Comparison of ENCODE assay signal across 9 mouse cellular contexts in genomic region chr19:59208475-59208874, GRCm38 (mm10). TPM values are rescaled to one million over a fixed set of nuclear protein-coding genes. Genes with fewer than 3 reads are reported as not detected.
DNase-seq lines count a peak whose midpoint lies in the region; ATAC-seq and TF ChIP-seq lines count a peak whose summit lies in the region.
"Had no signal": no experiment of that assay in that cellular context is flagged by ENCODE, and none has a peak within 500 bp of the region (broad histone marks: within the 10 kb centered on the region; RNA-seq: fewer than 3 reads in every experiment).

No protein-coding gene starts in this region.

- no peaks in the 10 kb centered on the region for H3K9me3 ChIP-seq in ES-E14 (ENCODE audit: control insufficient read depth, insufficient read depth, low read depth, low read length)
- no peaks in the 10 kb centered on the region for H3K9me3 ChIP-seq in forebrain, embryonic 15.5 days
- H3K9me3 ChIP-seq in limb, embryonic 14.5 days (ENCODE audit: control insufficient read depth, low read length) = no peaks in the 10 kb centered on the region

- in situ Hi-C loops in ES-E14 (cut with MboI; ENCODE audit: low sequenced_read_pairs in 2 of 2, unreplicated experiment in 2 of 2) = loop anchor here (10.0 to 25.0 kb wide), 2 partner anchors 294 to 296 kb away; no protein-coding TSS in a partner anchor

- no peaks in the 10 kb centered on the region for H3K36me3 ChIP-seq in ES-E14 (ENCODE audit: control insufficient read depth, insufficient read depth, low read length, poor library complexity, severe bottlenecking)
- no peaks in the 10 kb centered on the region for H3K36me3 ChIP-seq in forebrain, embryonic 15.5 days
- no peaks in the 10 kb centered on the region for H3K36me3 ChIP-seq in limb, embryonic 14.5 days (ENCODE audit: control insufficient read depth, insufficient read depth, low read length)

- DNase-seq in 416B (ENCODE audit: low read depth) (peak; percentile 73), ES-E14 (ENCODE audit: low read depth, low spot score) (peak; percentile 74)
- peak; percentile 40 for DNase-seq in c-Kit-positive CD71-positive TER-119-negative erythroid progenitor cells, embryonic 14.5 days (ENCODE audit: low read depth)
- peak; percentile 61 for DNase-seq in kidney, adult 9 months
- DNase-seq in limb, embryonic 14.5 days (ENCODE audit: low spot score) = peak; percentile 73
- peak; percentile 91 for DNase-seq in retina, embryonic 14.5 days (ENCODE audit: low spot score)
- DNase-seq in urinary bladder, postnatal 36 days (ENCODE audit: low spot score in 2 of 2) = peak; percentile 39 to 41

- H3K4me1 ChIP-seq in ES-E14 (ENCODE audit: control insufficient read depth in 2 of 2, insufficient read depth in 2 of 2, low read length in 2 of 2, poor library complexity in 1 of 2) = no peaks in the 10 kb centered on the region
- no peaks in the 10 kb centered on the region for H3K4me1 ChIP-seq in forebrain, embryonic 15.5 days
- H3K4me1 ChIP-seq in limb, embryonic 14.5 days (ENCODE audit: control insufficient read depth, insufficient read depth, low read length) = no peaks in the 10 kb centered on the region

- no peak overlapping the region for H3K4me2 ChIP-seq in forebrain, embryonic 15.5 days (replicated peaks)
- H3K4me2 ChIP-seq in limb, embryonic 14.5 days (replicated peaks; ENCODE audit: low read depth, low read length, severe bottlenecking) = no peak overlapping the region

- 30% methylated on average over 5 of the region's 5 CpGs for WGBS in forebrain, embryonic 15.5 days
- WGBS in limb, embryonic 14.5 days = 25% methylated on average over 5 of the region's 5 CpGs

- H3K9ac ChIP-seq in ES-E14 (ENCODE audit: insufficient read depth, low read depth, low read length, poor library complexity, severe bottlenecking) = no peak overlapping the region
- no peak overlapping the region for H3K9ac ChIP-seq in forebrain, embryonic 15.5 days (replicated peaks)
- no peak overlapping the region for H3K9ac ChIP-seq in limb, embryonic 14.5 days (ENCODE audit: low read depth, low read length, severe bottlenecking)

- no peak overlapping the region for H3K4me3 ChIP-seq in ES-E14 (ENCODE audit: insufficient read depth in 1 of 2, low read depth in 1 of 2, low read length in 2 of 2, poor library complexity in 1 of 2, severe bottlenecking in 1 of 2)
- H3K4me3 ChIP-seq in forebrain, embryonic 15.5 days = no peak overlapping the region
- no peak overlapping the region for H3K4me3 ChIP-seq in limb, embryonic 14.5 days (replicated peaks; ENCODE audit: low read length)

- no peak for TF ChIP-seq POLR2A in limb, embryonic 14.5 days (IDR thresholded peaks at IDR 0.05; ENCODE audit: borderline replicate concordance, extremely low read depth, insufficient read depth, insufficient read length)

- no peak overlapping the region for H3K27ac ChIP-seq in ES-E14 (ENCODE audit: insufficient read depth, low read depth, low read length, poor library complexity, severe bottlenecking)
- no peak overlapping the region for H3K27ac ChIP-seq in forebrain, embryonic 15.5 days (replicated peaks)
- no peak overlapping the region for H3K27ac ChIP-seq in limb, embryonic 14.5 days (replicated peaks; ENCODE audit: low read depth, low read length)

- no peaks in the 10 kb centered on the region for H3K27me3 ChIP-seq in forebrain, embryonic 15.5 days
- H3K27me3 ChIP-seq in limb, embryonic 14.5 days (ENCODE audit: control insufficient read depth, insufficient read depth, low read length) = no peaks in the 10 kb centered on the region

- ATAC-seq in forebrain, embryonic 15.5 days (replicated peaks) = peak; percentile 68; the same call in 1 of the 2 replicates
- no peak for ATAC-seq in limb, embryonic 14.5 days (ENCODE audit: low FRiP score, low read depth)

TF ChIP-seq in ES-E14, 5 proteins besides CTCF, POLR2A, EP300 and RAD21:
- TF ChIP-seq MAFK (IDR thresholded peaks at IDR 0.05; ENCODE audit: insufficient read depth, low read depth, low read length) = no peak
- TF ChIP-seq ZC3H11A (IDR thresholded peaks at IDR 0.05; ENCODE audit: borderline replicate concordance, low read depth, low read length) = peak; percentile 60; the same call in 1 of the 2 replicates
- TF ChIP-seq CHD2 (IDR thresholded peaks at IDR 0.05; ENCODE audit: low read depth, low read length) = no peak
- TF ChIP-seq HCFC1 (IDR thresholded peaks at IDR 0.05; ENCODE audit: borderline replicate concordance, insufficient read depth, low read length) = no peak
- TF ChIP-seq ZNF384 (IDR thresholded peaks at IDR 0.05; ENCODE audit: low read depth, low read length) = no peak

RNA-seq across cellular contexts. Expression of gene Kcnk18, which starts 10.5 kb away (rescaled TPM):
- 0.11 and 0.18 TPM in 2 replicates for total RNA-seq in ES-E14 (2012; rRNA removed)
- not detected in 2 replicates for polyA plus RNA-seq in forebrain, embryonic 15.5 days (2015; fragmentation: Nextera tagmentation; extraction: Ambion mirVana)
- not detected in 2 replicates for polyA plus RNA-seq in limb, embryonic 14.5 days (2012; rRNA removed)
- not detected in 2 replicates for polyA plus RNA-seq in limb, embryonic 14.5 days (2014; fragmentation: Nextera tagmentation; extraction: Ambion mirVana)
- polyA plus RNA-seq: heart, embryonic 16.5 days had no signal

RNA-seq across cellular contexts. Expression of gene Vax1, which starts 38.6 kb away (rescaled TPM):
- not detected in 2 replicates for total RNA-seq in ES-E14 (2012; rRNA removed)
- polyA plus RNA-seq in forebrain, embryonic 15.5 days (2015; fragmentation: Nextera tagmentation; extraction: Ambion mirVana) = 5.0 and 5.5 TPM in 2 replicates
- polyA plus RNA-seq in limb, embryonic 14.5 days (2012; rRNA removed) = 0.11 and 0.32 TPM in 2 replicates
- polyA plus RNA-seq in limb, embryonic 14.5 days (2014; fragmentation: Nextera tagmentation; extraction: Ambion mirVana) = 0.18 TPM in 1 of 2 replicates, not detected in the other
- polyA plus RNA-seq: heart, embryonic 16.5 days had no signal

RNA-seq across cellular contexts. Expression of gene Slc18a2, which starts 52.2 kb away (rescaled TPM):
- total RNA-seq in ES-E14 (2012; rRNA removed) = 0.18 and 0.21 TPM in 2 replicates
- polyA plus RNA-seq in forebrain, embryonic 15.5 days (2015; fragmentation: Nextera tagmentation; extraction: Ambion mirVana) = 24.1 and 25.0 TPM in 2 replicates
- polyA plus RNA-seq in limb, embryonic 14.5 days (2012; rRNA removed) = 2.5 and 2.6 TPM in 2 replicates
- polyA plus RNA-seq in limb, embryonic 14.5 days (2014; fragmentation: Nextera tagmentation; extraction: Ambion mirVana) = 8.2 TPM in 2 replicates

Comparison
In these comparisons a context has a peak if more than half of its experiments do, and no peak if none do; other contexts are left out.
1. DNase-seq: peak in every context shown above with its lines; median percentile 91 in retina, embryonic 14.5 days; 74 in ES-E14; 73 in 416B; 73 in limb, embryonic 14.5 days; 61 in kidney, adult 9 months; 40 in c-Kit-positive CD71-positive TER-119-negative erythroid progenitor cells, embryonic 14.5 days; 40 in urinary bladder, postnatal 36 days.